Mouse (Mus musculus) thymus, adult 2 months (tissue): ENCODE results near the gene Acat2. TPM values are rescaled to one million over a fixed set of nuclear protein-coding genes. Genes with fewer than 3 reads are reported as not detected.
A peak's percentile ranks its signal among the peaks of the same experiment; 100 is the strongest.
"Not testable (repeated sequence)": the region's sequence is repeated elsewhere in the genome, so short reads cannot be mapped to it uniquely, and the experiment has no call there.

Experiments
- DNase-seq: peaks from one replicate; pipeline ENCODE4 v3.0.0; 2021
- H3K27ac ChIP-seq: fragments of 200-500 bp; 2 replicates; pipeline ENCODE4 v1.5.1; 2012; ENCODE audit warnings: low read length, control low read depth; ENCODE audit not compliant: control insufficient read depth, insufficient read depth
- H3K27me3 ChIP-seq: fragments of 200-500 bp; 2 replicates; pipeline ENCODE4 v1.6.1; 2012; ENCODE audit warnings: mild to moderate bottlenecking, low read length, moderate library complexity, mixed read lengths; ENCODE audit not compliant: control insufficient read depth, insufficient read depth
- H3K36me3 ChIP-seq: fragments of 200-500 bp; 2 replicates; pipeline ENCODE4 v1.6.1; 2012; ENCODE audit warnings: mild to moderate bottlenecking, low read length, moderate library complexity; ENCODE audit not compliant: control insufficient read depth, insufficient read depth
- H3K4me1 ChIP-seq: fragments of 200-500 bp; replicated peaks from 2 replicates; pipeline ENCODE4 v1.6.1; 2012; ENCODE audit warnings: low read length; ENCODE audit not compliant: control insufficient read depth, insufficient read depth
- H3K4me3 ChIP-seq: fragments of 200-500 bp; 2 replicates; pipeline ENCODE4 v1.5.1; 2012; ENCODE audit warnings: mild to moderate bottlenecking, low read length, control low read depth, moderate library complexity; ENCODE audit not compliant: control insufficient read depth, insufficient read depth
- CTCF ChIP-seq: fragments of 200-500 bp; IDR thresholded peaks from 2 replicates; pipeline ENCODE4 v1.5.1; 2012; ENCODE audit warnings: mild to moderate bottlenecking, control low read depth, low read length, moderate library complexity, borderline replicate concordance; ENCODE audit not compliant: control insufficient read depth, poor library complexity, insufficient read depth; ENCODE audit errors: extremely low read depth
- POLR2A ChIP-seq: fragments of 200-500 bp; IDR thresholded peaks from 2 replicates; pipeline ENCODE4 v1.6.1; 2012; ENCODE audit warnings: mild to moderate bottlenecking, low read length, control low read depth, moderate library complexity; ENCODE audit not compliant: control insufficient read depth, poor library complexity, insufficient read depth; ENCODE audit errors: extremely low read depth
- WGBS: fragments of 180-500 bp; shearing (Covaris S2); methylation state at CpG from one replicate; pipeline ENCODE4 v1.1.7; 2018; 5-methylcytosine and 5-hydroxymethylcytosine counted together
- polyA plus RNA-seq: library from polyadenylated mRNA; depleted of rRNA; stranded (reverse); fragments of >200 nt; gene quantifications from 2 replicates; pipeline ENCODE4 v1.2.3, GENCODE M21; 2012; rRNA removed

Acat2 gene
- 13.1 and 20.6 TPM in 2 replicates for polyA plus RNA-seq

GRCm38 (mm10) chr17:12960331-12960873 is at the start of gene Acat2:
Acat2 (minus strand) TSS chr17:12960747.
- H3K27ac ChIP-seq: no peak within 1 kb of the TSS
- no peaks in the 10 kb centered on the region for H3K27me3 ChIP-seq
- peak; percentile 95 for DNase-seq
- H3K36me3 ChIP-seq: no peaks in the 10 kb centered on the region
- TF ChIP-seq CTCF: peak; percentile 45; the same call in 1 of the 2 replicates
- TF ChIP-seq POLR2A: peak; percentile 88
- H3K4me1 ChIP-seq: peaks cover 5% of the 10 kb centered on the region
- under 1% methylated on average over 42 of the region's 42 CpGs for WGBS
- H3K4me3 ChIP-seq: peak within 1 kb of the TSS; percentile 67

GRCm38 (mm10) chr17:13009887-13010286 is 49.3 kb upstream of the Acat2 start:
- Histone ChIP-seq H3K27me3 (no peaks in the 10 kb centered on the region), H3K4me1 (peaks cover 7% of the 10 kb centered on the region), H3K27ac (no peak overlapping the region), H3K4me3 (no peak overlapping the region), H3K36me3 (peaks cover 17% of the 10 kb centered on the region)
- no peak for TF ChIP-seq CTCF
- TF ChIP-seq POLR2A: no peak
- DNase-seq: peak; percentile 39
- 17% methylated on average over 3 of the region's 3 CpGs for WGBS

GRCm38 (mm10) chr17:13008528-13008927 is 48.0 kb upstream of the Acat2 start:
- H3K27me3 ChIP-seq: no peaks in the 10 kb centered on the region
- H3K36me3 ChIP-seq: 0 out of 2 replicates have a peak, but pooled peaks cover 6% of the 10 kb centered on the region
- WGBS: 2% methylated on average over 10 of the region's 10 CpGs
- H3K4me3 ChIP-seq: peak overlapping the region; percentile 70
- H3K27ac ChIP-seq: no peak overlapping the region
- TF ChIP-seq CTCF (no peak), POLR2A (no peak)
- peaks cover 7% of the 10 kb centered on the region for H3K4me1 ChIP-seq
- DNase-seq: no peak

- peak; percentile 98 for DNase-seq
- peaks cover 7% of the 10 kb centered on the region for H3K4me1 ChIP-seq
- under 1% methylated on average over 76 of the region's 76 CpGs for WGBS
Measured at GRCm38 (mm10) chr17:13007730-13008425, 47.3 kb upstream of the Acat2 start.

GRCm38 (mm10) chr17:13006984-13007383 is 46.4 kb upstream of the Acat2 start:
- peaks cover 7% of the 10 kb centered on the region for H3K4me1 ChIP-seq

More at GRCm38 (mm10) chr17:13007730-13008425, 47.3 kb upstream of the Acat2 start:
- Histone ChIP-seq H3K36me3 (0 out of 2 replicates have a peak, but pooled peaks cover 3% of the 10 kb centered on the region), H3K27ac (no peak overlapping the region), H3K27me3 (no peaks in the 10 kb centered on the region), H3K4me3 (peak overlapping the region; percentile 70)
- TF ChIP-seq POLR2A: 0 out of 2 replicates have a peak, but pooled peaks have one; percentile 28
- 0 out of 2 replicates have a peak, but pooled peaks have one; percentile 21 for TF ChIP-seq CTCF

GRCm38 (mm10) chr17:13006546-13006945 is 46.0 kb upstream of the Acat2 start, which contains the start of gene Sod2:
Sod2 (plus strand) TSS chr17:13006846.
- 95% methylated on average over 2 of the region's 2 CpGs for WGBS
- H3K27me3 ChIP-seq, H3K27ac ChIP-seq, H3K4me1 ChIP-seq, DNase-seq, H3K36me3 ChIP-seq: not testable (repeated sequence)
- H3K4me3 ChIP-seq: peak within 1 kb of the TSS; percentile 70

More at GRCm38 (mm10) chr17:13006984-13007383, 46.4 kb upstream of the Acat2 start:
- TF ChIP-seq CTCF (no peak), POLR2A (no peak)
- no peak overlapping the region for H3K27ac ChIP-seq
- H3K27me3 ChIP-seq: no peaks in the 10 kb centered on the region
- no peaks in the 10 kb centered on the region for H3K36me3 ChIP-seq
- WGBS: 86% methylated on average over 5 of the region's 5 CpGs
- no peak overlapping the region for H3K4me3 ChIP-seq
- DNase-seq: no peak

- 96% methylated on average over 2 of the region's 2 CpGs for WGBS
- not testable (repeated sequence) for H3K27me3 ChIP-seq, H3K27ac ChIP-seq, DNase-seq, H3K36me3 ChIP-seq, H3K4me1 ChIP-seq, H3K4me3 ChIP-seq
Measured at GRCm38 (mm10) chr17:13004436-13004835, 43.9 kb upstream of the Acat2 start.

- H3K27me3 ChIP-seq, H3K27ac ChIP-seq, H3K36me3 ChIP-seq, DNase-seq, H3K4me1 ChIP-seq, H3K4me3 ChIP-seq: not testable (repeated sequence)
- WGBS: 95% methylated on average over 5 of the region's 5 CpGs
Measured at GRCm38 (mm10) chr17:13002243-13002642, 41.7 kb upstream of the Acat2 start.
